ENCODE assay signal across 8 mouse cellular contexts in genomic region chr17:6697224-6697775, GRCm38 (mm10). TPM values are rescaled to one million over a fixed set of nuclear protein-coding genes. Genes with fewer than 3 reads are reported as not detected.
A peak's percentile ranks its signal among the peaks of the same experiment; 100 is the strongest.
DNase-seq lines count a peak whose midpoint lies in the region; ATAC-seq lines count a peak whose summit lies in the region.
"Not testable (repeated sequence)": the region's sequence is repeated elsewhere in the genome, so short reads cannot be mapped to it uniquely, and the experiment has no call there.

No protein-coding gene starts in this region.

- H3K36me3 ChIP-seq in hindbrain, embryonic 15.5 days = not testable (repeated sequence)

- peak; percentile 59; the same call in 1 of the 2 replicates for ATAC-seq in hindbrain, embryonic 15.5 days (ENCODE audit: low FRiP score, low read depth)

- not testable (repeated sequence) for H3K4me3 ChIP-seq in hindbrain, embryonic 15.5 days

- H3K9me3 ChIP-seq in hindbrain, embryonic 15.5 days = not testable (repeated sequence)

- DNase-seq in R1 (ENCODE audit: low read depth, low spot score) = peak; percentile 84
- peak; percentile 71 to 76 for DNase-seq in cerebellum, postnatal 14 days
- DNase-seq in frontal cortex, postnatal 36 days (ENCODE audit: low spot score in 2 of 2) = peak; percentile 42 to 78
- DNase-seq in layer of hippocampus, adult 9-11 months = peak; percentile 65
- DNase-seq in lung, postnatal 10 days = peak; percentile 71
- peak; percentile 42 for DNase-seq in ovary, postnatal 36 days (ENCODE audit: low spot score)
- peak; percentile 58 for DNase-seq in urinary bladder, postnatal 14 days (ENCODE audit: low spot score)

- H3K4me1 ChIP-seq in hindbrain, embryonic 15.5 days (replicated peaks) = not testable (repeated sequence)

- not testable (repeated sequence) for H3K27me3 ChIP-seq in hindbrain, embryonic 15.5 days

- H3K4me2 ChIP-seq in hindbrain, embryonic 15.5 days = not testable (repeated sequence)

- not testable (repeated sequence) for H3K9ac ChIP-seq in hindbrain, embryonic 15.5 days

- H3K27ac ChIP-seq in hindbrain, embryonic 15.5 days (replicated peaks) = not testable (repeated sequence)

- 34% methylated on average over 4 of the region's 4 CpGs for WGBS in hindbrain, embryonic 15.5 days

RNA-seq across cellular contexts. Expression of gene Sytl3, which starts 38.4 kb away (rescaled TPM):
- 1.2 and 1.5 TPM in 2 replicates for polyA plus RNA-seq in hindbrain, embryonic 15.5 days (2015; fragmentation: Nextera tagmentation; extraction: Ambion mirVana)

RNA-seq across cellular contexts. Expression of gene Dynlt1f, which starts 41.6 kb away (rescaled TPM):
- polyA plus RNA-seq in hindbrain, embryonic 15.5 days (2015; fragmentation: Nextera tagmentation; extraction: Ambion mirVana) = 242 and 269 TPM in 2 replicates
